Mouse (Mus musculus) ES-Bruce4 (cell line): ENCODE results near the gene Platr17. TPM values are rescaled to one million over a fixed set of nuclear protein-coding genes. Genes with fewer than 3 reads are reported as not detected.
A peak's percentile ranks its signal among the peaks of the same experiment; 100 is the strongest.
"Not testable (repeated sequence)": the region's sequence is repeated elsewhere in the genome, so short reads cannot be mapped to it uniquely, and the experiment has no call there.

ENCODE experiments used
- H3K27ac ChIP-seq: 2 replicates; pipeline ENCODE4 v1.5.1; 2012; ENCODE audit warnings: low read length, inconsistent platforms; ENCODE audit not compliant: insufficient read depth
- H3K27me3 ChIP-seq: 2 replicates; pipeline ENCODE4 v1.6.1; 2012; ENCODE audit warnings: mild to moderate bottlenecking, low read length, inconsistent platforms; ENCODE audit not compliant: control insufficient read depth, poor library complexity, insufficient read depth, severe bottlenecking
- H3K36me3 ChIP-seq: 2 replicates; pipeline ENCODE4 v1.6.1; 2012; ENCODE audit warnings: inconsistent platforms, mild to moderate bottlenecking, low read length, moderate library complexity; ENCODE audit not compliant: control insufficient read depth, poor library complexity, insufficient read depth, severe bottlenecking
- H3K4me1 ChIP-seq: one replicate; pipeline ENCODE4 v1.8.1; 2011; ENCODE audit warnings: low read length; ENCODE audit not compliant: control insufficient read depth, insufficient read depth
- H3K4me3 ChIP-seq: 2 replicates; pipeline ENCODE4 v1.5.1; 2011; ENCODE audit warnings: low read depth, mild to moderate bottlenecking, low read length
- H3K9ac ChIP-seq: 2 replicates; pipeline ENCODE4 v1.6.1; 2012; ENCODE audit warnings: low read depth, mild to moderate bottlenecking, inconsistent platforms; ENCODE audit not compliant: poor library complexity, severe bottlenecking
- H3K9me3 ChIP-seq: replicated peaks from 2 replicates; pipeline ENCODE4 v1.6.1; 2012; ENCODE audit warnings: mild to moderate bottlenecking, low read length, inconsistent platforms; ENCODE audit not compliant: control insufficient read depth, poor library complexity, insufficient read depth, severe bottlenecking
- CTCF ChIP-seq: IDR thresholded peaks from one replicate; pipeline ENCODE4 v1.8.1; 2011; ENCODE audit warnings: low read depth, low read length
- EP300 ChIP-seq: IDR thresholded peaks from 2 replicates; pipeline ENCODE4 v1.6.1; 2011; ENCODE audit warnings: low read depth, low read length; ENCODE audit not compliant: insufficient read depth
- POLR2A ChIP-seq: IDR thresholded peaks from one replicate; pipeline ENCODE4 v1.8.1; 2011; ENCODE audit warnings: low read length; ENCODE audit not compliant: insufficient read depth
- polyA plus RNA-seq: library from polyadenylated mRNA; stranded (reverse); fragments of >200 nt; gene quantifications from 2 replicates; pipeline ENCODE4 v1.2.4, GENCODE M21; 2011; ENCODE audit warnings: low read depth; ENCODE audit not compliant: missing spikeins, insufficient read depth, insufficient read length

The Platr17 gene
- polyA plus RNA-seq, 1 experiment = 16.7 TPM

DNA sequence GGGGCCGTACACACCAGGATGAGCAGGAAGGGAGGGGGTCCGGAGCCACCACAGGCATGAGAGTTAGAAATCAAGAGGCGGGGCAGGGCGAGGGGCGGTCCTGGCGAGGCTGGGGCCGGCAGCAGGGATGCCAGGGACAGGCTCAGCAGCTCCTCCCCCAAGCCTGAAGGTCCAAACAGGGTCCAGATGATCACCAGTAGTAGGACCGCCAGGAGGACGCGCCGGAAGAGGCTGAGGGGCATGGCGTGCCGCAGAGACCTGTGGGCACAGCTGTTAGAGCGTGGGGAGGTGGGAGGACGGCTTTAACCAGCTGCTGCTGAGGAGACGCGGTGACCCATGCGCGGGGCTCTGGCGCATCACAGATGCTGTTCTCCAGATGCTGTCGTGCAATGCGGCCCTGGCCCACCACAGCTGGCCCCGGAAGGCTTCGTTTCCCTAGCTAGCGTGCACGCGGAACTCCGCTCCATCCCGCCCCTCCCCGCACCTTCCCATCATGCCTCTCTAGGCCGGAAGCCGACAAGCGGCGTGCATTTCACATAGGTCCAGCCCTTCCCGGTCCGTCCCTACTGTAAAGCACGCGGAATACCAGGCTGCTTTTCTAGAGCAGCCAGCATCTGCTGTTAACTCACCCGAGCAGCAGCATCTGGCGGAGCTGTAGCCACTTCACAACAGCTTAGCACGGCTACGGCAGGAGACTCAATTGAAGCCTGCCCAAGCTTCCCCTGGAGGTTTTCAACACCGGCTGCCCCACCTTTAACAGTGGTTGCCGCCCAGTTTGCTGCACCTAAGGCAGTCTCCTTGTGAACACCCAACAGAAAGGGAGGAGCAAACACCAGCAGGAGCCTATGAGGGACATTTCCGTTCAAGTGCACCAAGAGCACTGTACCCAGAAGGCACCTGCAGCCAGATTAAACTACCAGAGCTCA lies 46.3 kb downstream of the Platr17 start, which contains the start of gene B3galt4:
B3galt4 (minus strand) TSS at position 468 of the 926 bp plus-strand sequence.
- no peaks in the 10 kb centered on the region for H3K4me1 ChIP-seq

GRCm38 (mm10) chr17:33952015-33952414 lies 47.1 kb downstream of the Platr17 start:
- H3K4me1 ChIP-seq, H3K27me3 ChIP-seq: not testable (repeated sequence)

More for the DNA sequence above, 46.3 kb downstream of the Platr17 start, which contains the start of gene B3galt4:
- Histone ChIP-seq H3K27ac (peak within 1 kb of the TSS; percentile 56), H3K27me3 (no peaks in the 10 kb centered on the region), H3K36me3 (peaks cover 38% of the 10 kb centered on the region), H3K9ac (peak within 1 kb of the TSS; percentile 7), H3K4me3 (peak within 1 kb of the TSS; percentile 48), H3K9me3 (no peaks in the 10 kb centered on the region)
- no peak for TF ChIP-seq CTCF
- TF ChIP-seq EP300 = 0 out of 2 replicates have a peak, but pooled peaks have one; percentile 28
- peak; percentile 4 for TF ChIP-seq POLR2A

DNA sequence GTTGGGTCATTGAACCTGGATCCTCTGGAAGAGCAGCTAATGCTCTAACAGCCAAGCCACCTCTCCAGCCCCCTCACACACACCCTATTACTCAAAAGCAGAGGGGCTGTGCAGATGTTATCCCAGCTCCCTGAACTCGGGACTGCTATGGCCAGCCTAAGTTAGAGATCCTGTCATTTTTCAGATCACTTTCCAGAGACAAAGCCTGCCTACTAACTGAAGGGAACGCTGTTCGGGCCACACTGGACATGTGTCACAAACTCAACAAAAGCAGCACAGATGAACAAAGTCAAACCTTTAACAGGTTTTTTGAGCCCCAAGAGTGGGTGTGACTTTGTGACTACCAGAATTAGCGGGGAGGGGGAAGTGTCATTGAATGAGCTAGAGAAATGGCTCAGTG lies 47.9 kb downstream of the Platr17 start:
- Histone ChIP-seq H3K9me3 (no peaks in the 10 kb centered on the region), H3K4me1 (no peaks in the 10 kb centered on the region), H3K27me3 (no peaks in the 10 kb centered on the region), H3K36me3 (peaks cover 38% of the 10 kb centered on the region), H3K4me3 (peak overlapping the region; percentile 7; the same call in 1 of the 2 replicates), H3K9ac (peak overlapping the region; percentile 88; the same call in 1 of the 2 replicates), H3K27ac (peak overlapping the region; percentile 56)
- no peak for TF ChIP-seq CTCF
- no peak for TF ChIP-seq EP300
- TF ChIP-seq POLR2A = no peak

More at GRCm38 (mm10) chr17:33952015-33952414, 47.1 kb downstream of the Platr17 start:
- H3K4me3 ChIP-seq = peak overlapping the region; percentile 4
- peaks cover 38% of the 10 kb centered on the region for H3K36me3 ChIP-seq
- H3K9me3 ChIP-seq, H3K9ac ChIP-seq: not testable (repeated sequence)
- H3K27ac ChIP-seq = peak overlapping the region; percentile 56

DNA sequence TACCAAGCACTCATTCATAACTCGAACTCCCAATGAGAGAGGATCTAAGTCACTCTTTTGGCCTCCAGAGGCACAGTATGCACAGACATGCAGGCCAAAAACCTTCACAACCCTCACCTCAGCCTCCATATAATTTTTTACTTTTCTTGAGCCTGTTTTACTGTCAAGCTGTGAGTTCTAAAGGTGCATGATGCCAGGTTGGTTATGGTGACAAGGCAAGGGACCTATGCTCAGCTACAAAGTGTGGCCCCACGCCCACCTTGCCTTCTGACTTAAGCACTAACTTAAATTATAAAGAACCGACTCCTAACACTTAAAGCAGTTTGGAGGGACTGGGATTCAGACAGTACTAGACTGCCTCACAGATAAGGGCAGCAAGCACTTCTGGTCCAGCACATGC lies 48.4 kb downstream of the Platr17 start:
- Histone ChIP-seq H3K9ac (peak overlapping the region; percentile 88), H3K27ac (peak overlapping the region; percentile 56), H3K9me3 (no peaks in the 10 kb centered on the region), H3K36me3 (peaks cover 38% of the 10 kb centered on the region), H3K4me3 (peak overlapping the region; percentile 31), H3K4me1 (no peaks in the 10 kb centered on the region), H3K27me3 (no peaks in the 10 kb centered on the region)
- TF ChIP-seq EP300 (no peak), POLR2A (no peak), CTCF (no peak)

GRCm38 (mm10) chr17:33953961-33954565 lies 49.1 kb downstream of the Platr17 start:
- Histone ChIP-seq H3K4me1 (no peaks in the 10 kb centered on the region), H3K27ac (peak overlapping the region; percentile 56), H3K27me3 (no peaks in the 10 kb centered on the region), H3K9me3 (no peaks in the 10 kb centered on the region), H3K4me3 (peak overlapping the region; percentile 87), H3K36me3 (peaks cover 38% of the 10 kb centered on the region), H3K9ac (peak overlapping the region; percentile 88)
- TF ChIP-seq CTCF (no peak), EP300 (no peak), POLR2A (no peak)
